Mouse (Mus musculus) liver, adult 2 months (tissue): ENCODE data around the gene Gtf2h3. TPM values are rescaled to one million over a fixed set of nuclear protein-coding genes. Genes with fewer than 3 reads are reported as not detected.
"Not testable (repeated sequence)": the region's sequence is repeated elsewhere in the genome, so short reads cannot be mapped to it uniquely, and the experiment has no call there.

Experiments
- DNase-seq: peaks from one replicate; pipeline ENCODE4 v3.0.0-alpha.2; 2011; ENCODE audit warnings: low read depth, low spot score; ENCODE audit errors: extremely low read depth
- H3K27ac ChIP-seq: fragments of 200-500 bp; replicated peaks from 2 replicates; pipeline ENCODE4 v1.5.1; 2012; ENCODE audit warnings: low read depth, mild to moderate bottlenecking, control low read depth, inconsistent platforms, low read length; ENCODE audit not compliant: insufficient read depth
- H3K27me3 ChIP-seq: fragments of 200-500 bp; 2 replicates; pipeline ENCODE4 v1.6.1; 2012; ENCODE audit warnings: mild to moderate bottlenecking, moderate library complexity, low read length, inconsistent platforms; ENCODE audit not compliant: control insufficient read depth, insufficient read depth
- H3K36me3 ChIP-seq: fragments of 200-500 bp; 2 replicates; pipeline ENCODE4 v1.6.1; 2012; ENCODE audit warnings: low read length, inconsistent platforms; ENCODE audit not compliant: control insufficient read depth, insufficient read depth
- H3K4me1 ChIP-seq: fragments of 200-500 bp; 2 replicates; pipeline ENCODE4 v1.6.1; 2011; ENCODE audit warnings: low read length; ENCODE audit not compliant: control insufficient read depth, insufficient read depth
- H3K4me3 ChIP-seq: fragments of 200-500 bp; 2 replicates; pipeline ENCODE4 v1.5.1; 2011; ENCODE audit warnings: low read depth, mild to moderate bottlenecking, control low read depth, low read length, moderate library complexity; ENCODE audit not compliant: insufficient read depth
- H3K79me2 ChIP-seq: fragments of 200-500 bp; 2 replicates; pipeline ENCODE4 v1.6.1; 2012; ENCODE audit warnings: inconsistent platforms, mild to moderate bottlenecking, low read length, moderate library complexity; ENCODE audit not compliant: control insufficient read depth, insufficient read depth
- H3K9ac ChIP-seq: fragments of 200-500 bp; 2 replicates; pipeline ENCODE4 v1.6.1; 2012; ENCODE audit warnings: low read depth, mild to moderate bottlenecking, control low read depth, inconsistent platforms, low read length
- CTCF ChIP-seq: fragments of 200-500 bp; IDR thresholded peaks from 2 replicates; pipeline ENCODE4 v1.5.1; 2011; ENCODE audit warnings: low read depth, low read length, control low read depth
- POLR2A ChIP-seq: fragments of 200-500 bp; IDR thresholded peaks from 2 replicates; pipeline ENCODE4 v1.6.1; 2011; ENCODE audit warnings: low read length, control low read depth; ENCODE audit not compliant: insufficient read depth; ENCODE audit errors: extremely low read depth
- WGBS: fragments of 180-500 bp; shearing (Covaris S2); methylation state at CpG from one replicate; pipeline ENCODE4 v1.1.7; 2018; 5-methylcytosine and 5-hydroxymethylcytosine counted together
- polyA plus RNA-seq: library from polyadenylated mRNA; depleted of rRNA; stranded (reverse); fragments of >200 nt; gene quantifications from 2 replicates; pipeline ENCODE4 v1.2.3, GENCODE M21; 2012
- total RNA-seq: library from RNA; depleted of rRNA; stranded (reverse); fragments of >200 nt; gene quantifications from 2 replicates; pipeline ENCODE4 v1.2.3, GENCODE M21; 2014

The Gtf2h3 gene
- total and polyA plus RNA-seq, 2 experiments: 12.2 to 23.9 TPM

DNA sequence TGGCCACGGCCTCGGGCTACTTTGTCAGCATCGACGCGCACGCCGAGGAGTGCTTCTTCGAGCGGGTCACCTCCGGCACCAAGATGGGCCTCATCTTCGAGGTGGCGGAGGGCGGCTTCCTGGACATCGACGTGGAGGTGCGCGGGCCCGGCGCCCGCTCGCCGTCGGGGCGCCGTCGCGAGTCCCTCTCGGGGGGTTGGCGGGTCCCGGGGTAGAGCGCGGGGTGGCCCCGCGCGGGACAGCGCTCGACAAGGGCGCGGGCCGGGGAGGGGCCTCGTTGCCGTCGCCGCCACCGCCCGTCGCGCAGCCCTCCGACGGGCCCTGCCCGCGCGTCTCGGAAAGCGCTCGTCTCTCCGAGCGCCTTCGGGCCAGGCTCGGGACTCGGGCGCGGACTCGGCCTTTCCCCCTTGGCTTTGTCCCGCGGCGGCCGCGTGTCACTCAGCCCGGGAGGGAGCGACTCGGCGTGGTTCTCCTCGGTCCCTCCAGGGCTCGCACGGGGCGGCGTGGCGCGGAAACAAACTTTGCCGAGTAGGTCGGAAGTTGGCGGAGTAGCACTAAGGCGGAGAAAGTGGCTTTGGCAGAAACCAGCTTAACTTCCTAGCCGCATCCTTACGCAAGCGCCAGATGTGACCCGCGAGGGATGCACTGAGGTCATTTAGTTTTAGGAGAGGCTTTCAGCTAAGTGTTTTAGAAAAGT, 37.9 kb upstream of the Gtf2h3 start:
- peak overlapping the region; percentile 86 for H3K4me3 ChIP-seq
- DNase-seq: peak; percentile 82
- peak overlapping the region; percentile 91 for H3K9ac ChIP-seq
- peaks cover 21% of the 10 kb centered on the region; the same call in 1 of the 2 replicates for H3K79me2 ChIP-seq
- H3K4me1 ChIP-seq: peaks cover 5% of the 10 kb centered on the region
- H3K27ac ChIP-seq: peak overlapping the region; percentile 89
- TF ChIP-seq POLR2A (0 out of 2 replicates have a peak, but pooled peaks have one; percentile 14), CTCF (no peak)
- WGBS: under 1% methylated on average over 80 of the region's 89 CpGs
- no peaks in the 10 kb centered on the region for H3K27me3 ChIP-seq
- H3K36me3 ChIP-seq: peaks cover 29% of the 10 kb centered on the region

DNA sequence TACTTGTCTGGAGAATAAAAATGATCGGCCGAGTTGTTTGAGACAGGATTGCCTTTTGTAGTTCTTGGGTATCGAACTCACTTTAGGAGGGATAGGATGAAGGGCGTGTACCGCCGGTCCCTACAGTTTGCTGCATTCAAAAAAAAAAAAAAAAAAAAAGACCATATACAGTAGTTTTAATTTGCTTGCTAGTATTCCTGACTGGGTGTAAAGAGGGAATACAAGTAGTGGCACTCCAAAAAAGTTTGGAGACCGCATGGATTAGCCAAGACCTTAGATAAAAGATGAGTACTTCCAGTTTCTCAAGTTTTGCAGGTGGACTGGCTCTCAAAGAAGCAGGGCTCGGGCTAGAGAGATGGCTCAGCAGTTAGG, 37.4 kb upstream of the Gtf2h3 start:
- H3K9ac ChIP-seq: peak overlapping the region; percentile 7; the same call in 1 of the 2 replicates
- peaks cover 5% of the 10 kb centered on the region for H3K4me1 ChIP-seq
- H3K27ac ChIP-seq: no peak overlapping the region
- H3K4me3 ChIP-seq: peak overlapping the region; percentile 86; the same call in 1 of the 2 replicates
- no peaks in the 10 kb centered on the region for H3K27me3 ChIP-seq
- TF ChIP-seq CTCF: no peak
- TF ChIP-seq POLR2A: no peak
- WGBS: 3% methylated on average over 8 of the region's 8 CpGs
- H3K79me2 ChIP-seq: peaks cover 21% of the 10 kb centered on the region; the same call in 1 of the 2 replicates
- DNase-seq: no peak
- H3K36me3 ChIP-seq: peaks cover 32% of the 10 kb centered on the region

DNA sequence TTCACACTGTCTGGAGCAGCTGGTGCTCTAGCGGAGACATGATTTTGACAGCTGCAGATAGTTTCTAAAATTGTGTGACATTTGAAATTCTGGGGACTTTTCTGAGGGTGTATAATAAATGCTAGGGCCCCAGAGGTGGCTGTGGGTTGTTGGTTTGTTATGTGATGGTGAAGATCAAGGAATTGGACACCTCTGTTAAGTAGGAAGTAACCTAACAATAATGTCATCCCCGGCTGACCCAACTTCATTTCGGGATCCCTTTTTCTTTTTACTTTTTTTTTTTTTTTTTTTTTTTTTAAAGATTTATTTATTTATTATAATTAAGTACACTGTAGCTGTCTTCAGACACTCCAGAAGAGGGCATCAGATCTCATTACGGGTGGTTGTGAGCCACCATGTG, 28.2 kb upstream of the Gtf2h3 start:
- not testable (repeated sequence) for H3K9ac ChIP-seq, H3K27me3 ChIP-seq, H3K4me3 ChIP-seq, H3K79me2 ChIP-seq, DNase-seq, H3K27ac ChIP-seq, H3K4me1 ChIP-seq
- peaks cover 28% of the 10 kb centered on the region for H3K36me3 ChIP-seq
- 86% methylated on average over 4 of the region's 4 CpGs for WGBS

DNA sequence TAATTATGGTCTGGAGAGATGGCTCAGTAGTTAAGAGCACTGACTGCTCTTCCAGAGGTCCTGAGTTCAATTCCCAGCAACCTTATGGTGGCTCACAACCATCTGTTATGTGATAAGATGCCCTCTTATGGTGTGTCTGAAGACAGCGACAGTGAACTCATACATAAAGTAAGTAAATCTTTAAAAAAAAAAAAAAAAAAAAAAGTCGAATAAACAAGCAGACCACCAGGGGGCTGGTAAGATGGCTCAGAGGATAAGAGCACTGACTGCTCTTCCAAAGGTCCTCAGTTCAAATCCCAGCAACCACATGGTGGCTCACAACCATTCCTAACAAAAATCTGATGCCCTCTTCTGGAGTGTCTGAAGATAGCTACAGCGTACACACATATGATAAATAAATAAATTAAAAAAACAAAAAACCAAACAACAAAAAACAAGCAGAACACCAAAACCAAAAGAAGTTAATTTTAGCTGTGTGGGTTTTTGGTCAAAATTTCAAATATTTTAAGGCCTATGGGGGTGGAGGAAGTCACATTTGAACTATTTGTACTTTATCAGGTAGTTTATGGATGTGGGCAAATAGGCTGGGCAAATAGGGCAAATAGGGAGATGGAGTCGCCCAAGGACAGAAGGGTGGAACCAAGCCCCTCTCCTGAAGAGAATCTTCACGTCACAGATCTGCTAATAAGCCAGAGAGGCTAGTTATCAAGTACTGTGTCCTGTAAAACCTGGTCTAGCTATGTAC, 27.4 kb upstream of the Gtf2h3 start:
- not testable (repeated sequence) for H3K4me1 ChIP-seq, H3K27ac ChIP-seq, DNase-seq, H3K79me2 ChIP-seq, H3K4me3 ChIP-seq, H3K27me3 ChIP-seq
- 30% methylated on average over 5 of the region's 5 CpGs for WGBS
- H3K9ac ChIP-seq: 0 out of 2 replicates have a peak overlapping the region, but pooled peaks have one; percentile 22
- peaks cover 24% of the 10 kb centered on the region for H3K36me3 ChIP-seq

DNA sequence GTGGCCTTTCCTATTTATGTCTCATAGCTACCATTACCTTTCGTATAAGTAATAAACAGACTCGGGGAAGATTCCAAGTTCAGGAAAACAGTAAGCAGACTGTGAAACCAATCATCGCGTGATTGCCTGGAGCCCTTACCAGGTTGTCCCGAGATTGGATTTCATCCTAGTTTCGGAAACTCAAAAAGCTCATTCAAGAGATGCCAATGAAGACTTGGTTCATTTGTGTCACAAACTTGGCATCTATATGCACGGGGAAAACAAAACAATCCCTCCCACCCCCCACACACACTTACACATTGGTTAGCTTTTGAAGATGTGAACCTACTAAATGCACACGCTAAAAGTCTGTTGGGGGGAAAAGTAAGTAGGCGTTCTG, 26.9 kb upstream of the Gtf2h3 start:
- peak; percentile 33 for DNase-seq
- Histone ChIP-seq H3K4me1 (peaks cover 4% of the 10 kb centered on the region; the same call in 1 of the 2 replicates), H3K4me3 (peak overlapping the region; percentile 77), H3K36me3 (peaks cover 20% of the 10 kb centered on the region), H3K27me3 (no peaks in the 10 kb centered on the region), H3K9ac (peak overlapping the region; percentile 22; the same call in 1 of the 2 replicates), H3K27ac (no peak overlapping the region), H3K79me2 (no peaks in the 10 kb centered on the region)
- TF ChIP-seq CTCF (no peak), POLR2A (no peak)
- 2% methylated on average over 9 of the region's 9 CpGs for WGBS
